Mouse (Mus musculus) kidney, adult 2 months (tissue): Measurements from ENCODE around the gene Egfl8.

ENCODE experiments used
- CTCF ChIP-seq: fragments of 200-500 bp; conservative IDR thresholded peaks from 2 replicates; pipeline ENCODE4 v1.5.1; 2011; ENCODE audit warnings: low read depth, mild to moderate bottlenecking, control low read depth, low read length, moderate library complexity, mixed read lengths; ENCODE audit not compliant: insufficient read depth, insufficient read length
- POLR2A ChIP-seq: fragments of 200-500 bp; IDR thresholded peaks from one replicate; pipeline ENCODE4 v1.6.1; 2011; ENCODE audit warnings: low read depth, low read length, control low read depth

- TF ChIP-seq POLR2A: no peak
- no peak for TF ChIP-seq CTCF
Observed at GRCm38 (mm10) chr17:34645256-34645829, 29.6 kb upstream of the Egfl8 start.
